Mouse (Mus musculus) heart, adult 8-10 months (tissue): ENCODE data around the gene Gmeb2. TPM values are rescaled to one million over a fixed set of nuclear protein-coding genes. Genes with fewer than 3 reads are reported as not detected.

ENCODE experiments used
- DNase-seq: peaks from one replicate; pipeline ENCODE4 v3.0.0; 2022; ENCODE audit warnings: low spot score
- total RNA-seq, 4 experiments: library from RNA; stranded (reverse); gene quantifications; 2 replicates each; pipeline ENCODE4 v1.2.4; 2022

Gmeb2 gene
- total RNA-seq, 4 experiments from 2014 or later: 6.9 to 8.8 (median 7.7) TPM

- DNase-seq: no peak
These were observed 59.5 kb downstream of the Gmeb2 start for GRCm38 (mm10) chr2:181228335-181228734.

- DNase-seq: no peak
These were observed 60.7 kb downstream of the Gmeb2 start for GRCm38 (mm10) chr2:181227122-181227521.

GRCm38 (mm10) chr2:181224994-181225393, 62.8 kb downstream of the Gmeb2 start:
- DNase-seq: no peak

GRCm38 (mm10) chr2:181220361-181220760, 67.5 kb downstream of the Gmeb2 start:
- DNase-seq: no peak

- peak; percentile 80 for DNase-seq
These were observed 68.2 kb downstream of the Gmeb2 start, which contains the start of gene Fndc11 for GRCm38 (mm10) chr2:181219538-181220216. TSS of gene Fndc11 (plus strand) at chr2:181220013.

GRCm38 (mm10) chr2:181218881-181219485, 68.9 kb downstream of the Gmeb2 start:
- no peak for DNase-seq

GRCm38 (mm10) chr2:181216037-181216436, 71.8 kb downstream of the Gmeb2 start:
- no peak for DNase-seq

GRCm38 (mm10) chr2:181213021-181213445, 74.8 kb downstream of the Gmeb2 start, which contains the start of gene Srms:
TSS of gene Srms (minus strand) at chr2:181213185.
- no peak for DNase-seq

GRCm38 (mm10) chr2:181212389-181213020, 75.3 kb downstream of the Gmeb2 start:
- no peak for DNase-seq

GRCm38 (mm10) chr2:181206118-181206517, 81.7 kb downstream of the Gmeb2 start:
- DNase-seq: no peak

GRCm38 (mm10) chr2:181205678-181206077, 82.2 kb downstream of the Gmeb2 start:
- DNase-seq: no peak

- no peak for DNase-seq
These were observed 84.9 kb downstream of the Gmeb2 start for GRCm38 (mm10) chr2:181202886-181203285.

- no peak for DNase-seq
These were observed 85.4 kb downstream of the Gmeb2 start, which contains the start of gene Ptk6 for GRCm38 (mm10) chr2:181202422-181202821. TSS of gene Ptk6 (minus strand) at chr2:181202789.

- DNase-seq: no peak
These were observed 86.2 kb downstream of the Gmeb2 start for GRCm38 (mm10) chr2:181201606-181202005.

Other genes with a start within 250 kb of the Gmeb2 start
- gene Chrna4, start 244.5 kb downstream of the Gmeb2 start, total RNA-seq: not detected
- under 1 TPM in 3 of 4 experiments, not detected in 1; 0.06 to 0.12 (median 0.09) TPM for gene Kcnq2, start 152.7 kb downstream of the Gmeb2 start, total RNA-seq
- gene Eef1a2, start 131.0 kb downstream of the Gmeb2 start, total RNA-seq: 1,000 to 10,000 TPM; 1,613 to 1,715 (median 1,670) TPM
- 10 to 100 TPM; 45.3 to 54.3 (median 52.4) TPM for gene Ppdpf, start 100.8 kb downstream of the Gmeb2 start, total RNA-seq
- gene Ptk6, start 85.2 kb downstream of the Gmeb2 start, total RNA-seq: not detected
- under 1 TPM; 0.30 to 0.46 (median 0.38) TPM for gene Srms, start 74.8 kb downstream of the Gmeb2 start, total RNA-seq
- gene Fndc11, start 68.0 kb downstream of the Gmeb2 start, total RNA-seq: not detected
- 1 to 10 TPM; 7.9 to 9.5 (median 9.0) TPM for gene Helz2, start 46.0 kb downstream of the Gmeb2 start, total RNA-seq
- gene Stmn3, start 26.5 kb upstream of the Gmeb2 start, total RNA-seq: under 1 TPM in 2 of 4 experiments, not detected in 2; 0.30 to 0.47 TPM
- gene Rtel1, start 31.7 kb upstream of the Gmeb2 start, total RNA-seq: 10 to 100 TPM in 2 of 4 experiments, 1 to 10 TPM in 2; 8.1 to 13.0 (median 10.0) TPM
- gene Zgpat, start 76.9 kb upstream of the Gmeb2 start, total RNA-seq: 10 to 100 TPM; 17.4 to 22.9 (median 18.1) TPM
- gene Arfrp1, start 77.4 kb upstream of the Gmeb2 start, total RNA-seq: 10 to 100 TPM; 50.2 to 56.0 (median 53.9) TPM
- 1 to 10 TPM; 4.6 to 5.1 (median 4.8) TPM for gene Lime1, start 92.0 kb upstream of the Gmeb2 start, total RNA-seq
- 10 to 100 TPM in 2 of 4 experiments, 1 to 10 TPM in 2; 8.9 to 11.5 (median 10.5) TPM for gene Zbtb46, start 171.4 kb upstream of the Gmeb2 start, total RNA-seq
- not detected for gene Abhd16b, start 205.2 kb upstream of the Gmeb2 start, total RNA-seq
- gene Tpd52l2, start 209.1 kb upstream of the Gmeb2 start, total RNA-seq: 10 to 100 TPM; 65.6 to 72.6 (median 66.5) TPM
- 10 to 100 TPM; 57.8 to 71.4 (median 65.0) TPM for gene Dnajc5, start 232.4 kb upstream of the Gmeb2 start, total RNA-seq